11 mouse cellular contexts compared by ENCODE assay signal in genomic region chr6:86064318-86065016, GRCm38 (mm10). TPM values are rescaled to one million over a fixed set of nuclear protein-coding genes. Genes with fewer than 3 reads are reported as not detected.
A peak's percentile ranks its signal among the peaks of the same experiment; 100 is the strongest.
DNase-seq lines count a peak whose midpoint lies in the region; ATAC-seq lines count a peak whose summit lies in the region.
"Had no signal": no experiment of that assay in that cellular context is flagged by ENCODE, and none has a peak within 500 bp of the region (broad histone marks: within the 10 kb centered on the region; RNA-seq: fewer than 3 reads in every experiment).

No protein-coding gene starts in this region.

- no peaks in the 10 kb centered on the region for H3K9me3 ChIP-seq in neural tube, embryonic 11.5 days (ENCODE audit: control insufficient read depth, low read length)
- H3K9me3 ChIP-seq in hindbrain, embryonic 16.5 days (ENCODE audit: control insufficient read depth, low read length), result no peaks in the 10 kb centered on the region
- H3K9me3 ChIP-seq: embryonic facial prominence, embryonic 15.5 days had no signal

- H3K27ac ChIP-seq in neural tube, embryonic 11.5 days (ENCODE audit: low read depth, low read length), result peak overlapping the region; percentile 77; the same call in 1 of the 2 replicates
- peak overlapping the region; percentile 87 for H3K27ac ChIP-seq in hindbrain, embryonic 16.5 days (ENCODE audit: low read depth, low read length)
- H3K27ac ChIP-seq: embryonic facial prominence, embryonic 15.5 days had no signal

- no peaks in the 10 kb centered on the region for H3K36me3 ChIP-seq in neural tube, embryonic 11.5 days (ENCODE audit: control insufficient read depth, insufficient read depth, low read length)
- no peaks in the 10 kb centered on the region for H3K36me3 ChIP-seq in hindbrain, embryonic 16.5 days (ENCODE audit: control insufficient read depth, insufficient read depth, low read length)
- H3K36me3 ChIP-seq: embryonic facial prominence, embryonic 15.5 days had no signal

- H3K4me3 ChIP-seq in neural tube, embryonic 11.5 days (ENCODE audit: low read depth, low read length), result no peak overlapping the region
- H3K4me3 ChIP-seq in hindbrain, embryonic 16.5 days (ENCODE audit: low read length), result no peak overlapping the region
- H3K4me3 ChIP-seq: embryonic facial prominence, embryonic 15.5 days had no signal

- peak; percentile 23; the same call in 1 of the 2 replicates for ATAC-seq in neural tube, embryonic 11.5 days (ENCODE audit: insufficient read depth, low FRiP score, low TSS enrichment)
- ATAC-seq in hindbrain, embryonic 16.5 days, result peak; percentile 75

- no peaks in the 10 kb centered on the region for H3K27me3 ChIP-seq in neural tube, embryonic 11.5 days (ENCODE audit: control insufficient read depth, insufficient read depth, low read length)
- no peaks in the 10 kb centered on the region for H3K27me3 ChIP-seq in hindbrain, embryonic 16.5 days (replicated peaks; ENCODE audit: control insufficient read depth, insufficient read depth, low read length)
- H3K27me3 ChIP-seq: embryonic facial prominence, embryonic 15.5 days had no signal

- intact Hi-C loops in left cerebral cortex, postnatal 4 days (cut with DNase I), result loop anchor here (5.0 kb wide), 1 partner anchor 32 kb away; no protein-coding TSS in a partner anchor

- no peak overlapping the region for H3K4me2 ChIP-seq in neural tube, embryonic 11.5 days (ENCODE audit: low read depth)
- H3K4me2 ChIP-seq in hindbrain, embryonic 16.5 days (ENCODE audit: low read length), result peak overlapping the region; percentile 23
- H3K4me2 ChIP-seq: embryonic facial prominence, embryonic 15.5 days had no signal

- H3K4me1 ChIP-seq in neural tube, embryonic 11.5 days (ENCODE audit: control insufficient read depth, insufficient read depth, low read length), result peaks cover 16% of the 10 kb centered on the region
- H3K4me1 ChIP-seq in hindbrain, embryonic 16.5 days (ENCODE audit: control insufficient read depth, insufficient read depth, low read depth, low read length), result peaks cover 63% of the 10 kb centered on the region

- WGBS in neural tube, embryonic 11.5 days, result 31% methylated on average over 6 of the region's 6 CpGs
- 14% methylated on average over 6 of the region's 6 CpGs for WGBS in hindbrain, embryonic 16.5 days

- H3K9ac ChIP-seq in neural tube, embryonic 11.5 days (ENCODE audit: low read length), result no peak overlapping the region
- H3K9ac ChIP-seq in hindbrain, embryonic 16.5 days (ENCODE audit: low read depth, low read length), result no peak overlapping the region
- H3K9ac ChIP-seq: embryonic facial prominence, embryonic 15.5 days had no signal

- peak; percentile 38 for DNase-seq in neural tube, embryonic 11.5 days (ENCODE audit: low spot score)
- no peak for DNase-seq in neural tube, embryonic 10.5 days (ENCODE audit: extremely low spot score, low spot score)
- peak; percentile 51 for DNase-seq in left cerebral cortex, postnatal 4 days
- peak; percentile 97 for DNase-seq in telencephalon, adult 2 months (ENCODE audit: low read depth, low spot score)
- no peak for DNase-seq in yolk sac, embryonic 10.5 days (ENCODE audit: low spot score)
- DNase-seq in lung, adult 18-20 months, result no peak
- DNase-seq in cerebellum, adult 11-12 months, result no peak
- DNase-seq: lung, postnatal 36 days had no signal

RNA-seq across cellular contexts. Expression of gene Add2, which starts 36.0 kb away (rescaled TPM):
- 65.8 and 67.0 TPM in 2 replicates for polyA plus RNA-seq in neural tube, embryonic 11.5 days (2014; fragmentation: Nextera tagmentation; extraction: Ambion mirVana)
- polyA plus RNA-seq in hindbrain, embryonic 16.5 days (2015; fragmentation: Nextera tagmentation; extraction: Ambion mirVana), result 132 and 139 TPM in 2 replicates
- 100 to 1,000 TPM; 256 to 274 TPM for total RNA-seq in left cerebral cortex, postnatal 4 days (2021)

RNA-seq across cellular contexts. Expression of gene Figla, which starts 48.5 kb away (rescaled TPM):
- not detected in 2 replicates for polyA plus RNA-seq in neural tube, embryonic 11.5 days (2014; fragmentation: Nextera tagmentation; extraction: Ambion mirVana)
- not detected in 2 replicates for polyA plus RNA-seq in hindbrain, embryonic 16.5 days (2015; fragmentation: Nextera tagmentation; extraction: Ambion mirVana)
- not detected for total RNA-seq in left cerebral cortex, postnatal 4 days (2021)
- polyA plus RNA-seq: embryonic facial prominence, embryonic 15.5 days; intestine, embryonic 14.5 days had no signal

Comparison
In these comparisons a context has a peak if more than half of its experiments do, and no peak if none do; other contexts are left out.
1. DNase-seq: peak in neural tube, embryonic 11.5 days (single experiment), left cerebral cortex, postnatal 4 days (single experiment) and telencephalon, adult 2 months (single experiment); none in neural tube, embryonic 10.5 days (single experiment), yolk sac, embryonic 10.5 days (single experiment), lung, adult 18-20 months (0 of 2) and cerebellum, adult 11-12 months (single experiment).